Mouse (Mus musculus): ENCODE measurements around the gene Prdx6. TPM values are rescaled to one million over a fixed set of nuclear protein-coding genes. Genes with fewer than 3 reads are reported as not detected.

Prdx6 gene
- polyA plus RNA-seq (2021; fragmentation: Nextera tagmentation) = 1,195 and 1,249 TPM in 2 replicates
- long read RNA-seq, experiment 1, transcript Prdx6-202 (5 exons, 2,387 nt) = major isoform, 1,582 of 1,768 reads
- long read RNA-seq, experiment 1, transcript Prdx6-208 (4 exons, 1,294 nt) = minor isoform, 65 of 1,768 reads
- long read RNA-seq, experiment 1, transcript Prdx6-206 (4 exons, 874 nt) = minor isoform, 5 of 1,768 reads
- long read RNA-seq, experiment 1, transcript Prdx6-201 (6 exons, 959 nt) = minor isoform, 23 of 1,768 reads
- long read RNA-seq, experiment 1, partial matches to known transcripts = 22 of 1,768 reads
- long read RNA-seq, experiment 1, other reads (novel, unspliced or antisense) = 65 of 1,768 reads
- long read RNA-seq, experiment 2, transcript Prdx6-201 (6 exons, 959 nt) = minor isoform, 51 of 2,927 reads
- long read RNA-seq, experiment 2, transcript Prdx6-202 (5 exons, 2,387 nt) = major isoform, 2,664 of 2,927 reads
- long read RNA-seq, experiment 2, transcript Prdx6-209 (1 exons, 2,558 nt) = minor isoform, 43 of 2,927 reads
- long read RNA-seq, experiment 2, transcript Prdx6-208 (4 exons, 1,294 nt) = minor isoform, 67 of 2,927 reads
- long read RNA-seq, experiment 2, partial matches to known transcripts = 12 of 2,927 reads
- long read RNA-seq, experiment 2, other reads (novel, unspliced or antisense) = 69 of 2,927 reads

DNA sequence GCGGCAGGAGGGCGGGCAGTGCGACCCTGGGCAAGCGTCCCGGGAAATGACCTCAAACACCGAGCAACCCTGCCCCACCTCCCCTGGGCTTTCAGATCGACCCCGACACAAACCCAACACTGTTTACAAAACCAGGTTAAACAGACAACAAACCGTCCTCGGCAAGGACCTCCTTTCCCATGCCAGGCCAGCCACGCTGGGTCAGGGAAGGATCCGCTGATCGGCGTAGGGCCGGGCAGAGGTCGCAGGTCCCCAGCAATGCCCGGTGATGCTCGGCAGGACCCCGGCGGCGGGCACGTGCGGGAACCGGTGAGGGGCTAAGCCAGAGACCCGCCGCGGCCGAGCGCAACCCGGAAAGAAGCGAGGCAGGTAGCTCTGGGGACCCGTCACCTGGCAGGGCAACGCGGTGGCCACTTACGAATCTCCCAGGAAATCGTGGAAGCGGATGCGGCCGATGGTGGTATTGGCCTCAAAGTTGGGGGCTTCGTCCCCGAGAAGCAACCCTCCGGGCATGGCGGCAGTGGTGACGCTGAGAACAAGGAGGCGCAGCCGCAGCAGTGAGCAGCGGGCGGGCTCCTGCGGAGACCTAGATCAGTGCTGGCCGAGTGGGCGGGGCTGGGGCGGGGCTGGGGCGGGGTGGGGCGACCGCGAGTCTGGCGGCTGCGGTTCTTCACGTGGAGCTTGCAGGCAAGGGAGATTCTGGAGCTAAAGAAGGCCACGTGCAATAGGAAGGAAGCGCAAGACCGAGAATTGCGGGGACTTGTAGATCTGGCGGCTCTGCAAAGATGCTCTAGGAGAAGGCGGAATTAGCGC, at the start of gene Prdx6:
TSS of gene Prdx6 (minus strand) at position 616 of the 813 bp plus-strand sequence.

Other genes starting within 250 kb of the Prdx6 start
- gene Zbtb37, start 216.4 kb downstream of the Prdx6 start, polyA plus RNA-seq (2021; fragmentation: Nextera tagmentation) = 0.85 and 1.6 TPM in 2 replicates
- 27.6 and 32.6 TPM in 2 replicates for gene Dars2, start 180.6 kb downstream of the Prdx6 start, polyA plus RNA-seq (2021; fragmentation: Nextera tagmentation)
- 1.1 and 1.2 TPM in 2 replicates for gene Cenpl, start 180.5 kb downstream of the Prdx6 start, polyA plus RNA-seq (2021; fragmentation: Nextera tagmentation)
- gene Klhl20, start 119.7 kb downstream of the Prdx6 start, polyA plus RNA-seq (2021; fragmentation: Nextera tagmentation) = 3.3 and 3.8 TPM in 2 replicates
- 17.1 and 19.0 TPM in 2 replicates for gene Ankrd45, start 108.5 kb downstream of the Prdx6 start, polyA plus RNA-seq (2021; fragmentation: Nextera tagmentation)
- not detected in 2 replicates for gene Tex50, start 91.9 kb downstream of the Prdx6 start, polyA plus RNA-seq (2021; fragmentation: Nextera tagmentation)
- not detected in 2 replicates for gene Tnfsf4, start 144.2 kb upstream of the Prdx6 start, polyA plus RNA-seq (2021; fragmentation: Nextera tagmentation)
- gene Tnfsf18, start 243.4 kb upstream of the Prdx6 start, polyA plus RNA-seq (2021; fragmentation: Nextera tagmentation) = not detected in 2 replicates

All from layer of hippocampus, adult 6 months (tissue).